Mouse (Mus musculus) kidney, postnatal 0 days (tissue): ENCODE measurements around the gene Tagap. TPM values are rescaled to one million over a fixed set of nuclear protein-coding genes. Genes with fewer than 3 reads are reported as not detected.

Experiments used
- ATAC-seq: fragments of 200-750 bp; cut with Nextera tagmentation; replicated peaks from 2 replicates; pipeline ENCODE4 v1.8.0; 2017; ENCODE audit warnings: low read depth, moderate number of reproducible peaks, moderate TSS enrichment, moderate library complexity; ENCODE audit not compliant: low FRiP score
- DNase-seq: peaks from one replicate; pipeline ENCODE4 v3.0.0-alpha.2; 2016; ENCODE audit warnings: low spot score
- H3K27ac ChIP-seq: fragments of 300-500 bp; sonication (generic); 2 replicates; pipeline ENCODE4 v1.5.1; 2014; ENCODE audit warnings: mild to moderate bottlenecking
- H3K27me3 ChIP-seq: fragments of 300-500 bp; sonication (generic); 2 replicates; pipeline ENCODE4 v1.6.1; 2014; ENCODE audit warnings: low read length, mixed read lengths; ENCODE audit not compliant: insufficient read depth
- H3K36me3 ChIP-seq: fragments of 300-500 bp; sonication (generic); 2 replicates; pipeline ENCODE4 v1.6.1; 2014; ENCODE audit warnings: low read length, mixed read lengths; ENCODE audit not compliant: insufficient read depth
- H3K4me1 ChIP-seq: fragments of 300-500 bp; sonication (generic); replicated peaks from 2 replicates; pipeline ENCODE4 v1.6.1; 2014; ENCODE audit warnings: antibody characterized with exemption, low read length, mixed read lengths; ENCODE audit not compliant: insufficient read depth
- H3K4me2 ChIP-seq: fragments of 300-500 bp; sonication (generic); 2 replicates; pipeline ENCODE4 v1.6.1; 2014; ENCODE audit warnings: mild to moderate bottlenecking, low read length, moderate library complexity, mixed read lengths
- H3K4me3 ChIP-seq: fragments of 300-500 bp; sonication (generic); replicated peaks from 2 replicates; pipeline ENCODE4 v1.5.1; 2014; ENCODE audit warnings: low read depth, low read length
- H3K9ac ChIP-seq: fragments of 300-500 bp; sonication (generic); 2 replicates; pipeline ENCODE4 v1.6.1; 2014; ENCODE audit warnings: low read depth, low read length
- H3K9me3 ChIP-seq: fragments of 300-500 bp; sonication (generic); replicated peaks from 2 replicates; pipeline ENCODE4 v1.6.1; 2016; ENCODE audit warnings: low read length, inconsistent platforms, mixed read lengths
- CTCF ChIP-seq: IDR thresholded peaks from 2 replicates; pipeline ENCODE4 v1.5.1; 2016; ENCODE audit warnings: antibody characterized with exemption, low read depth, mild to moderate bottlenecking, moderate library complexity
- WGBS: fragments of 180-500 bp; shearing (Covaris S2); extraction: QIAGEN DNeasy Blood & Tissue Kit; methylation state at CpG from one replicate; pipeline ENCODE4 v1.1.7; 2014; 5-methylcytosine and 5-hydroxymethylcytosine counted together
- polyA plus RNA-seq: library from polyadenylated mRNA; unstranded; fragments of >200 nt; fragmentation: Nextera tagmentation; extraction: Ambion mirVana; gene quantifications from 2 replicates; pipeline ENCODE4 v1.2.1, GENCODE M21; 2015

Tagap gene
- polyA plus RNA-seq, 1 experiment from 2014 or later: 0.74 TPM

DNA sequence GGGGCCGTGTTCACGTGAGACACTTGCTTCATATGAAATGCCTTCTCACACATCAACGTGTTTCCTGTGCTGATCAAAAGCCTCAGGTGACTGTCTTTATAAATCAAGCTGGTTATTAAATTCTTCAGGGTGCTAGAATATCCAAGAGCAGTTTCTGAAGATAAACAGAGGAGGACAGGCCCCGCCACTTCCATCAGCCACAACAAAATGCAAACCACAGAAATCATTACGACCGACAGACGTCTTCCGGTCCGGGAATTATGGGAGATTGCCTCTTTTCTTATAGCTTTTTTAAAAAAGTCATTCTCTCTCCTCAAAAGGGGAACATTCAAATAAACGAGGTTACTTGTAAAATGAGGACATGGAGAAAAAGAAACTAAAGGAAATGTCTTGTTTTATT is 41.2 kb upstream of the Tagap start:
- H3K9ac ChIP-seq: no peak overlapping the region
- WGBS: 82% methylated on average over 10 of the region's 10 CpGs

DNA sequence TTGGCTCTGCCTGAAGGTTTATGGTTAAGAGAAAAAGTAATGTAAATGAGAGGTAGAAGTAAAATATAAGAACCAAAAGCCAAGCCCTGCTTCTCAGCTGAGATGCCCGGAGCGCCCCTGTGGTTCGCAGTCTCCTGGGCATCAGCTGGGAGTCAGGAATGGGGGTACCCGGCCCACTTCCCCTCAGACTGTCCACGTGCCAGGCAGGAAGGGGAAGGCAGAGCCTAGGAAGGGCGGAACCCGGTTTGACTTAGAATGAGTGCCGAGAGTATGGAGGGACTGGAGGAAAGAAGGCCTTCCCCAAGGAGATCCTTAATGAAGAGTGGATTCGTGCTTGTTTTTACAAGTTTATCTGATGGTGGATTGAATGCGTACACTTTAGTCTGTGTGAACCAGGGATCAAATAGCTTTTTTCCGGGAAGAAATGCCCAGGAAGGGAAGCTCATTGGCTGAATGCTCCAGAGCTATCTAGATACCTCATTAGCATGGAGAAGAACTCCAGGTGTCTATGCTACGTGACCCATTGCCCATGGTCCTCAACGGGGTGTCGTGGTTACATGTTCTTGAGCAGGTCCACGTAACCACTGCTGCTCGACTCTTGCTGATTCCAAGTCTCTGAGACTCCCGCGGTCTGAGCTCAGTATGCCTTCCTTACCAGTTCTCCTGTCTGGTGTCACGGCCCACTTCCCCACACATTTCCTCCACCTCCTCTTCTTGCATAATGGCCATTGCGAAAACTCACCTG is 38.6 kb upstream of the Tagap start:
- 87% methylated on average over 20 of the region's 20 CpGs for WGBS
- no peaks in the 10 kb centered on the region for H3K36me3 ChIP-seq

More for the DNA sequence above, 41.2 kb upstream of the Tagap start:
- ATAC-seq (no peak), DNase-seq (no peak)
- Histone ChIP-seq H3K4me1 (no peaks in the 10 kb centered on the region), H3K9me3 (no peaks in the 10 kb centered on the region), H3K27me3 (no peaks in the 10 kb centered on the region), H3K4me2 (no peak overlapping the region), H3K27ac (no peak overlapping the region), H3K36me3 (no peaks in the 10 kb centered on the region), H3K4me3 (no peak overlapping the region)
- TF ChIP-seq CTCF: no peak

DNA sequence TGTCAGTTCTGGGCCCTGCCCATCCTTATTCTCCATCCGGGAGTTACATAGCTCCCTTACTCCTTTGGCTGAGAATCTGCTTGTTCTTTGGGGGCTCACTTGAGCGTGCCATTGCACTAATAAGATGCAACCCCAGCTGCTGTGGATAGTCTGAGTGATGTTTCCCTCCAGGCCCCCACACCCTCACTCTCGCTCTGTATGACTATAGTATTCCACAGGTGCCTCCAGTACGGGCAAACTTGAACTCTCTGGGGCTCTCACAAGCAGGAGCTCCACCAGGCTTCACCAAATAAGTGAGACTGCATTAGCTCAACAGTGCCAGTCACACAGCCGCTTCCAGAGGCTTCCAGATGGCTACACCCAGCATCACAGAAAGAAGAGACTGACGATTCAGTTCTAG is 37.5 kb upstream of the Tagap start:
- WGBS: 89% methylated on average over 6 of the region's 6 CpGs

More for the DNA sequence above, 38.6 kb upstream of the Tagap start:
- no peak for TF ChIP-seq CTCF
- DNase-seq (no peak), ATAC-seq (no peak)
- Histone ChIP-seq H3K4me3 (no peak overlapping the region), H3K4me1 (no peaks in the 10 kb centered on the region), H3K27me3 (no peaks in the 10 kb centered on the region), H3K9me3 (no peaks in the 10 kb centered on the region), H3K4me2 (no peak overlapping the region), H3K9ac (no peak overlapping the region), H3K27ac (no peak overlapping the region)

DNA sequence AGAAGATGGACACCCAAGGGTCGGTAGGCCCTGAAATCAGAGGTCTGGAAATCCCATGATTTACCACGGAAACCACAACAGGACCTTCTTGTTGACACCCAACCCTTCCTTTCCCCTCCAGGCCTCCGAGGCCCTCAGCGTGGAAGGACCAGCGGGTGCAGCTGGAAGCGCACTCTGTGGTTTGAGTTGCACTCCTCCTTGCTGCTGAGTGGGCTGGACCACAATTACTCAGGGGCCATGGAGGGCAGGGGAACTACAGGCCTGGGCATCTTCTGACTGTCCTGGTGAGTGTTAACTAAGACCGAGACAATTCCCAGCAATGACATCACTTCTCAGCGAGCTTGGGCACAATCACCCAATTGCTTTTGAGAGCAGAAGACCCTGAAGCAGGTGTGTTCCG is 36.8 kb upstream of the Tagap start:
- H3K4me3 ChIP-seq: no peak overlapping the region
- TF ChIP-seq CTCF: no peak
- 81% methylated on average over 9 of the region's 9 CpGs for WGBS
- no peaks in the 10 kb centered on the region for H3K27me3 ChIP-seq
- no peak overlapping the region for H3K27ac ChIP-seq
- ATAC-seq (no peak), DNase-seq (no peak)
- H3K4me2 ChIP-seq: no peak overlapping the region
- no peaks in the 10 kb centered on the region for H3K36me3 ChIP-seq
- H3K4me1 ChIP-seq: no peaks in the 10 kb centered on the region
- no peaks in the 10 kb centered on the region for H3K9me3 ChIP-seq
- H3K9ac ChIP-seq: no peak overlapping the region

More for the DNA sequence above, 37.5 kb upstream of the Tagap start:
- no peaks in the 10 kb centered on the region for H3K27me3 ChIP-seq
- no peak overlapping the region for H3K27ac ChIP-seq
- DNase-seq (no peak), ATAC-seq (no peak)
- H3K4me1 ChIP-seq: no peaks in the 10 kb centered on the region
- H3K9me3 ChIP-seq: no peaks in the 10 kb centered on the region
- H3K36me3 ChIP-seq: no peaks in the 10 kb centered on the region
- H3K4me2 ChIP-seq: no peak overlapping the region
- no peak overlapping the region for H3K4me3 ChIP-seq
- H3K9ac ChIP-seq: no peak overlapping the region
- TF ChIP-seq CTCF: no peak

DNA sequence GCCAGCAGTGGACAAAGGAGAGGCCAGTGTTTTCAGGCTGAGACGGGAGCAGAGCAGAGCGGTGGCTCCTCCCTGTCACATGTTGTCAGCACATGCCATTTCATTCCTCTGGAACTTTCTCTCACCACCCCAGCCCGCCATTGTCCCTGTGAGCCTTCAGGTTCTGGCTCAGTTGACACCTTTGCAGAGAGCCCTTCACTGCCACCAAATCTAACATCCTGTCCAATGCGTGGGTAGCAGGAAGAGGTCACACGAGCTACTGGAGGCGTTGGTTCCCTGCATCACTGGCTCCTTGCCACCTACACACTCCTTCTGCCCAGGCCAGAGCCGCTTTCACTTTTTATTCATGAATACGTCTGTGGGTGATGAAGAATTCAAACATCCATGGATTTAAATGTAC is 33.1 kb upstream of the Tagap start:
- no peaks in the 10 kb centered on the region for H3K9me3 ChIP-seq
- no peak overlapping the region for H3K9ac ChIP-seq
- no peak overlapping the region for H3K27ac ChIP-seq
- no peak for TF ChIP-seq CTCF
- ATAC-seq: no peak
- H3K27me3 ChIP-seq: no peaks in the 10 kb centered on the region
- H3K36me3 ChIP-seq: no peaks in the 10 kb centered on the region
- no peak overlapping the region for H3K4me2 ChIP-seq
- no peaks in the 10 kb centered on the region for H3K4me1 ChIP-seq
- no peak overlapping the region for H3K4me3 ChIP-seq
- no peak for DNase-seq
- 49% methylated on average over 8 of the region's 8 CpGs for WGBS

DNA sequence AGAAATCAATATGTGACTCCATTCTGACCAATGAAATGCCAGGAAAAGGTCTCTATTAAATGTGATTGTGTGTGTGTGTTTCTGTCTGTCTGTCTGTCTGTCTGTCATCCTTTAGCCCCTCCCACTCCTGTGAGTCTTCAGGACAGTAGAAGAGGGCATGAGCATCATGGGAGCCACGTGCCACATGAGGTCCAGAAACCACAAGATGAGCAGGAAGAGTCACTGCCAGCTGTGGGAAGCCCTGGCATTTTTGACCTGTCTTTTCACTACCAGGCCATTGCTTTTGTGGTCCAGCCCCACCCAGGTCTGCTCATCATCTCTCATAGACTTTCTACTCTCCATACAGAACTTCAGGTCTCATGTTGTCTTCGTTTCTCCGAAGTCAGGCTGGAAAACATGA is 31.7 kb upstream of the Tagap start:
- no peak for TF ChIP-seq CTCF
- Histone ChIP-seq H3K36me3 (no peaks in the 10 kb centered on the region), H3K4me2 (no peak overlapping the region), H3K27me3 (no peaks in the 10 kb centered on the region), H3K4me1 (no peaks in the 10 kb centered on the region), H3K9ac (no peak overlapping the region), H3K4me3 (no peak overlapping the region), H3K9me3 (no peaks in the 10 kb centered on the region), H3K27ac (no peak overlapping the region)
- ATAC-seq (no peak), DNase-seq (no peak)
- WGBS: 92% methylated on average over 3 of the region's 3 CpGs
